Mouse (Mus musculus) stomach, postnatal 0 days (tissue): ENCODE measurements around the gene Rfpl4.

ENCODE experiments used
- CTCF ChIP-seq: IDR thresholded peaks from 2 replicates; pipeline ENCODE4 v1.5.1; 2016; ENCODE audit warnings: antibody characterized with exemption, low read depth, mild to moderate bottlenecking, moderate library complexity
- EP300 ChIP-seq: optimal IDR thresholded peaks from 2 replicates; pipeline ENCODE3; 2016; ENCODE audit warnings: antibody characterized with exemption

DNA sequence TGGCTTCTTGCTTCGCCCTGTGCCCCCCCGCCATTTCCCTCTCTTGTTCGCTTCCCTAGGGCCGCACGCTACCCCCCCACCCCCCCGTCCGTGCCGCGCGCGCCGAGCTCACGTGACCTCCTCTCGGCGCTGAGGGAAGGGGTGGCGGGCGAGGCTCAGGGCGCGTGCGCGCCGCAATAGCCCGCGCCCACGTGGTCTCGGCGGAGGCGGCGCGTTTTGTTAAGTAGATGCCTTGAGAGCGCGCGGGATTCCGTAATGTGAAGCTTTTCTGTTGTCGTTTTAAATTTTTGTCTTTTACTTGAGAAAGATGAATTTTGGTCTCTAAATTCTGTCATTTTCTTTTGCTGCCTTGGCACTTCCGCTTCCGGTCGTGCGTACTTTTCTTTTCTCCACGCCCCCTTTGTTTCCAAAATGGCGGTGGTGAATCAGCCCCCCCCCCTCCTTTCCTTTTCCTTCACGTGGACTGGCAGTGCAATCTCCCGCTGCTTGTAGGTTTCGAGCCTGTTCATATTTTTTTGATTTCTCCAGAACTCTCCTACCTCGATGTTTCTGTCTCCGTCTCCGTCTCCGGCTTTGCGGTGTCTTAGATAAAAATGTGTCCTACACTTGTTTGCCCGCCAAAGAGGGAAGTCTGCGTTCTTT is 54.3 kb downstream of the Rfpl4 start:
- TF ChIP-seq CTCF, result no peak
- no peak for TF ChIP-seq EP300
